Mouse (Mus musculus): ENCODE data around the gene H2-M10.6. TPM values are rescaled to one million over a fixed set of nuclear protein-coding genes. Genes with fewer than 3 reads are reported as not detected.
"Not testable (repeated sequence)": the region's sequence is repeated elsewhere in the genome, so short reads cannot be mapped to it uniquely, and the experiment has no call there.

Gene H2-M10.6
- not detected in 2 replicates for polyA plus RNA-seq (2015; fragmentation: Nextera tagmentation; extraction: Ambion mirVana)

- Histone ChIP-seq H3K4me2 (replicated peaks; ENCODE audit: low read depth, low read length) (no peak within 1 kb of the TSS), H3K4me1 (ENCODE audit: insufficient read depth, low read length) (no peaks in the 10 kb centered on the region), H3K4me3 (ENCODE audit: low read length) (no peak within 1 kb of the TSS), H3K9ac (replicated peaks; ENCODE audit: low read length) (no peak within 1 kb of the TSS), H3K27me3 (ENCODE audit: insufficient read depth, low read length) (no peaks in the 10 kb centered on the region), H3K9me3 (ENCODE audit: low read length) (no peaks in the 10 kb centered on the region), H3K27ac (ENCODE audit: low read length) (no peak within 1 kb of the TSS), H3K36me3 (ENCODE audit: insufficient read depth, low read length) (no peaks in the 10 kb centered on the region)
- ATAC-seq (ENCODE audit: low FRiP score, low TSS enrichment) = no peak
These were observed at the start of gene H2-M10.6 for GRCm38 (mm10) chr17:36811871-36812270. Gene H2-M10.6, plus strand, starts transcription at chr17:36812171.

- Histone ChIP-seq H3K4me3 (ENCODE audit: low read length) (no peak overlapping the region), H3K27me3 (ENCODE audit: insufficient read depth, low read length) (no peaks in the 10 kb centered on the region), H3K27ac (ENCODE audit: low read length) (no peak overlapping the region), H3K9me3 (ENCODE audit: low read length) (no peaks in the 10 kb centered on the region), H3K4me2 (replicated peaks; ENCODE audit: low read depth, low read length) (no peak overlapping the region), H3K9ac (replicated peaks; ENCODE audit: low read length) (no peak overlapping the region), H3K36me3 (ENCODE audit: insufficient read depth, low read length) (no peaks in the 10 kb centered on the region), H3K4me1 (ENCODE audit: insufficient read depth, low read length) (no peaks in the 10 kb centered on the region)
- 60% methylated on average over 2 of the region's 2 CpGs for WGBS
- ATAC-seq (ENCODE audit: low FRiP score, low TSS enrichment) = no peak
These were observed 48.2 kb upstream of the H2-M10.6 start for GRCm38 (mm10) chr17:36763816-36764215.

- H3K36me3 ChIP-seq (ENCODE audit: insufficient read depth, low read length) = not testable (repeated sequence)
- 39% methylated on average over 2 of the region's 2 CpGs for WGBS
These were observed 47.7 kb upstream of the H2-M10.6 start for GRCm38 (mm10) chr17:36764244-36764643.

GRCm38 (mm10) chr17:36765403-36765802 lies 46.6 kb upstream of the H2-M10.6 start:
- not testable (repeated sequence) for H3K27ac ChIP-seq (ENCODE audit: low read length); H3K27me3 ChIP-seq (ENCODE audit: insufficient read depth, low read length); H3K9ac ChIP-seq (replicated peaks; ENCODE audit: low read length); H3K4me2 ChIP-seq (replicated peaks; ENCODE audit: low read depth, low read length); H3K36me3 ChIP-seq (ENCODE audit: insufficient read depth, low read length); H3K4me1 ChIP-seq (ENCODE audit: insufficient read depth, low read length); ATAC-seq (ENCODE audit: low FRiP score, low TSS enrichment); H3K9me3 ChIP-seq (ENCODE audit: low read length); H3K4me3 ChIP-seq (ENCODE audit: low read length)
- WGBS = 50% methylated on average over 2 of the region's 2 CpGs

More at GRCm38 (mm10) chr17:36764244-36764643, 47.7 kb upstream of the H2-M10.6 start:
- not testable (repeated sequence) for H3K27me3 ChIP-seq (ENCODE audit: insufficient read depth, low read length); H3K4me2 ChIP-seq (replicated peaks; ENCODE audit: low read depth, low read length); H3K4me3 ChIP-seq (ENCODE audit: low read length); ATAC-seq (ENCODE audit: low FRiP score, low TSS enrichment); H3K9ac ChIP-seq (replicated peaks; ENCODE audit: low read length); H3K4me1 ChIP-seq (ENCODE audit: insufficient read depth, low read length); H3K27ac ChIP-seq (ENCODE audit: low read length); H3K9me3 ChIP-seq (ENCODE audit: low read length)

GRCm38 (mm10) chr17:36772610-36773009 lies 39.4 kb upstream of the H2-M10.6 start, which contains the start of gene H2-M10.5:
Gene H2-M10.5, plus strand, starts transcription at chr17:36772910.
- not testable (repeated sequence) for H3K4me3 ChIP-seq (ENCODE audit: low read length); H3K36me3 ChIP-seq (ENCODE audit: insufficient read depth, low read length); H3K27me3 ChIP-seq (ENCODE audit: insufficient read depth, low read length); H3K4me1 ChIP-seq (ENCODE audit: insufficient read depth, low read length); H3K9me3 ChIP-seq (ENCODE audit: low read length); H3K4me2 ChIP-seq (replicated peaks; ENCODE audit: low read depth, low read length); ATAC-seq (ENCODE audit: low FRiP score, low TSS enrichment); H3K9ac ChIP-seq (replicated peaks; ENCODE audit: low read length); H3K27ac ChIP-seq (ENCODE audit: low read length)
- WGBS = 84% methylated on average over 2 of the region's 2 CpGs

- no peak for ATAC-seq (ENCODE audit: low FRiP score, low TSS enrichment)
- Histone ChIP-seq H3K4me2 (replicated peaks; ENCODE audit: low read depth, low read length) (no peak overlapping the region), H3K9me3 (ENCODE audit: low read length) (no peaks in the 10 kb centered on the region), H3K9ac (replicated peaks; ENCODE audit: low read length) (no peak overlapping the region), H3K36me3 (ENCODE audit: insufficient read depth, low read length) (no peaks in the 10 kb centered on the region), H3K4me1 (ENCODE audit: insufficient read depth, low read length) (no peaks in the 10 kb centered on the region), H3K27me3 (ENCODE audit: insufficient read depth, low read length) (no peaks in the 10 kb centered on the region), H3K27ac (ENCODE audit: low read length) (no peak overlapping the region), H3K4me3 (ENCODE audit: low read length) (no peak overlapping the region)
- WGBS = 62% methylated on average over 3 of the region's 3 CpGs
These were observed 30.4 kb upstream of the H2-M10.6 start for GRCm38 (mm10) chr17:36781533-36781932.

- WGBS = 21% methylated on average over 1 of the region's 1 CpGs
- not testable (repeated sequence) for H3K36me3 ChIP-seq (ENCODE audit: insufficient read depth, low read length); H3K9me3 ChIP-seq (ENCODE audit: low read length); H3K4me2 ChIP-seq (replicated peaks; ENCODE audit: low read depth, low read length); H3K9ac ChIP-seq (replicated peaks; ENCODE audit: low read length); H3K4me3 ChIP-seq (ENCODE audit: low read length); H3K27me3 ChIP-seq (ENCODE audit: insufficient read depth, low read length); H3K4me1 ChIP-seq (ENCODE audit: insufficient read depth, low read length); H3K27ac ChIP-seq (ENCODE audit: low read length); ATAC-seq (ENCODE audit: low FRiP score, low TSS enrichment)
These were observed 25.5 kb upstream of the H2-M10.6 start for GRCm38 (mm10) chr17:36786483-36786886.

- no peak overlapping the region for H3K27ac ChIP-seq (ENCODE audit: low read length)
- H3K4me2 ChIP-seq (replicated peaks; ENCODE audit: low read depth, low read length) = no peak overlapping the region
- no peaks in the 10 kb centered on the region for H3K4me1 ChIP-seq (ENCODE audit: insufficient read depth, low read length)
- H3K27me3 ChIP-seq (ENCODE audit: insufficient read depth, low read length) = no peaks in the 10 kb centered on the region
- H3K4me3 ChIP-seq (ENCODE audit: low read length) = no peak overlapping the region
- H3K36me3 ChIP-seq (ENCODE audit: insufficient read depth, low read length) = no peaks in the 10 kb centered on the region
- H3K9ac ChIP-seq (replicated peaks; ENCODE audit: low read length) = no peak overlapping the region
- no peaks in the 10 kb centered on the region for H3K9me3 ChIP-seq (ENCODE audit: low read length)
- 75% methylated on average over 2 of the region's 2 CpGs for WGBS
- ATAC-seq (ENCODE audit: low FRiP score, low TSS enrichment) = no peak
These were observed 23.6 kb upstream of the H2-M10.6 start for GRCm38 (mm10) chr17:36788351-36788750.

- not testable (repeated sequence) for H3K9me3 ChIP-seq (ENCODE audit: low read length); H3K27me3 ChIP-seq (ENCODE audit: insufficient read depth, low read length); H3K36me3 ChIP-seq (ENCODE audit: insufficient read depth, low read length); H3K4me1 ChIP-seq (ENCODE audit: insufficient read depth, low read length); ATAC-seq (ENCODE audit: low FRiP score, low TSS enrichment); H3K27ac ChIP-seq (ENCODE audit: low read length); H3K9ac ChIP-seq (replicated peaks; ENCODE audit: low read length); H3K4me2 ChIP-seq (replicated peaks; ENCODE audit: low read depth, low read length); H3K4me3 ChIP-seq (ENCODE audit: low read length)
These were observed 23.2 kb upstream of the H2-M10.6 start for GRCm38 (mm10) chr17:36788801-36789200.

GRCm38 (mm10) chr17:36799493-36799892 lies 12.5 kb upstream of the H2-M10.6 start:
- Histone ChIP-seq H3K27me3 (ENCODE audit: insufficient read depth, low read length) (no peaks in the 10 kb centered on the region), H3K4me2 (replicated peaks; ENCODE audit: low read depth, low read length) (no peak overlapping the region), H3K9me3 (ENCODE audit: low read length) (no peaks in the 10 kb centered on the region), H3K27ac (ENCODE audit: low read length) (no peak overlapping the region), H3K4me1 (ENCODE audit: insufficient read depth, low read length) (no peaks in the 10 kb centered on the region), H3K36me3 (ENCODE audit: insufficient read depth, low read length) (no peaks in the 10 kb centered on the region), H3K9ac (replicated peaks; ENCODE audit: low read length) (no peak overlapping the region), H3K4me3 (ENCODE audit: low read length) (no peak overlapping the region)
- 82% methylated on average over 10 of the region's 10 CpGs for WGBS
- no peak for ATAC-seq (ENCODE audit: low FRiP score, low TSS enrichment)

Measured in kidney, embryonic 16.5 days (tissue).